8 mouse cellular contexts compared by ENCODE assay signal in genomic region chr1:177794866-177795265, GRCm38 (mm10). TPM values are rescaled to one million over a fixed set of nuclear protein-coding genes. Genes with fewer than 3 reads are reported as not detected.
DNase-seq lines count a peak whose midpoint lies in the region; ATAC-seq and TF ChIP-seq lines count a peak whose summit lies in the region.

No protein-coding gene starts in this region.

- peak overlapping the region; percentile 96 for H3K4me3 ChIP-seq in heart, embryonic 16.5 days (ENCODE audit: low read length)
- peak overlapping the region; percentile 95 for H3K4me3 ChIP-seq in limb, embryonic 15.5 days
- peak overlapping the region; percentile 10; the same call in 1 of the 2 replicates for H3K4me3 ChIP-seq in olfactory bulb, adult 2 months (ENCODE audit: insufficient read depth, low read depth, low read length)

- no peak for TF ChIP-seq CTCF in brain, embryonic 14.5 days (IDR thresholded peaks at IDR 0.05; ENCODE audit: borderline replicate concordance, extremely low read depth, insufficient read depth, insufficient read length)
- TF ChIP-seq CTCF in olfactory bulb, adult 2 months (IDR thresholded peaks at IDR 0.05; ENCODE audit: insufficient read depth, low read depth, low read length): no peak

- no peak for TF ChIP-seq POLR2A in brain, embryonic 14.5 days (IDR thresholded peaks at IDR 0.05; ENCODE audit: borderline replicate concordance, extremely low read depth, insufficient read depth, insufficient read length, poor library complexity, severe bottlenecking)
- TF ChIP-seq POLR2A in olfactory bulb, adult 2 months (IDR thresholded peaks at IDR 0.05; ENCODE audit: insufficient read depth, low read depth, low read length): no peak

- H3K27ac ChIP-seq in heart, embryonic 16.5 days (ENCODE audit: low read length): peak overlapping the region; percentile 45; the same call in 1 of the 2 replicates
- peak overlapping the region; percentile 24 for H3K27ac ChIP-seq in limb, embryonic 15.5 days
- no peak overlapping the region for H3K27ac ChIP-seq in olfactory bulb, adult 2 months (ENCODE audit: insufficient read depth, low read depth, low read length)

- peaks cover 1% of the 10 kb centered on the region; the same call in 1 of the 2 replicates for H3K9me3 ChIP-seq in heart, embryonic 16.5 days (replicated peaks; ENCODE audit: control insufficient read depth, low read length)
- H3K9me3 ChIP-seq in limb, embryonic 15.5 days: no peaks in the 10 kb centered on the region

- H3K4me1 ChIP-seq in heart, embryonic 16.5 days (ENCODE audit: control insufficient read depth, insufficient read depth, low read length): peaks cover 10% of the 10 kb centered on the region
- peaks cover 7% of the 10 kb centered on the region; the same call in 1 of the 2 replicates for H3K4me1 ChIP-seq in limb, embryonic 15.5 days
- peaks cover 3% of the 10 kb centered on the region; the same call in 1 of the 2 replicates for H3K4me1 ChIP-seq in olfactory bulb, adult 2 months (ENCODE audit: control insufficient read depth, insufficient read depth, low read length)

- peak overlapping the region; percentile 95 for H3K9ac ChIP-seq in heart, embryonic 16.5 days (ENCODE audit: low read length)
- H3K9ac ChIP-seq in limb, embryonic 15.5 days: peak overlapping the region; percentile 26; the same call in 1 of the 2 replicates

- peak overlapping the region; percentile 67 for H3K4me2 ChIP-seq in heart, embryonic 16.5 days (ENCODE audit: low read depth, low read length)
- H3K4me2 ChIP-seq in limb, embryonic 15.5 days: peak overlapping the region; percentile 64

- DNase-seq in lung, adult 18-20 months: peak; percentile 9 to 15
- DNase-seq in lung, postnatal 25 days (ENCODE audit: low spot score): no peak
- DNase-seq in brain, embryonic 14.5 days (ENCODE audit: low read depth): peak; percentile 17
- no peak for DNase-seq in layer of hippocampus, adult 8-10 months (ENCODE audit: low spot score in 2 of 2)

- 10% methylated on average over 8 of the region's 8 CpGs for WGBS in heart, embryonic 16.5 days
- WGBS in limb, embryonic 15.5 days: 3% methylated on average over 8 of the region's 8 CpGs
- WGBS in olfactory bulb, adult 2 months: 47% methylated on average over 8 of the region's 8 CpGs

- no peaks in the 10 kb centered on the region for H3K27me3 ChIP-seq in heart, embryonic 16.5 days (ENCODE audit: control insufficient read depth, insufficient read depth, low read length)
- H3K27me3 ChIP-seq in limb, embryonic 15.5 days: no peaks in the 10 kb centered on the region

- no peak for ATAC-seq in heart, embryonic 16.5 days (replicated peaks; ENCODE audit: extremely low read depth, insufficient read depth, low FRiP score)
- ATAC-seq in limb, embryonic 15.5 days (ENCODE audit: insufficient number of reproducible peaks, low FRiP score, low TSS enrichment, low read depth): no peak
- ATAC-seq in erythroid progenitor cell, adult 5-6 weeks (replicated peaks; ENCODE audit: low FRiP score, poor library complexity, severe bottlenecking): no peak

- H3K36me3 ChIP-seq in heart, embryonic 16.5 days (ENCODE audit: control insufficient read depth, insufficient read depth): no peaks in the 10 kb centered on the region
- no peaks in the 10 kb centered on the region for H3K36me3 ChIP-seq in limb, embryonic 15.5 days

RNA-seq across cellular contexts. Expression of gene Adss, which starts 1.4 kb away (rescaled TPM):
- 35.8 and 42.9 TPM in 2 replicates for polyA plus RNA-seq in brain, embryonic 14.5 days (2012; rRNA removed)
- 22.1 and 25.0 TPM in 2 replicates for polyA plus RNA-seq in heart, embryonic 16.5 days (2015; fragmentation: Nextera tagmentation; extraction: Ambion mirVana)
- polyA plus RNA-seq in limb, embryonic 15.5 days (2015; fragmentation: Nextera tagmentation; extraction: Ambion mirVana): 38.1 and 39.8 TPM in 2 replicates
- polyA plus RNA-seq in olfactory bulb, adult 2 months (2012; ENCODE audit: insufficient read depth, insufficient read length, low replicate concordance, missing spikeins): not detected in 2 replicates
- 10 to 100 TPM; 70.5 to 76.4 (median 73.2) TPM for total RNA-seq in layer of hippocampus, adult 8-10 months (2022)
- total RNA-seq in erythroid progenitor cell, adult 5-6 weeks (2015; ENCODE audit: low replicate concordance): 37.1 and 37.7 TPM in 2 replicates
- 40.8 and 44.4 TPM in 2 replicates for total RNA-seq in erythroid progenitor cell, adult 5-6 weeks (2017; ENCODE audit: low replicate concordance)

Comparison
In these comparisons a context has a peak if more than half of its experiments do, and no peak if none do; other contexts are left out.
1. DNase-seq: peak in lung, adult 18-20 months (2 of 2) and brain, embryonic 14.5 days (single experiment); none in lung, postnatal 25 days (single experiment) and layer of hippocampus, adult 8-10 months (0 of 2).
2. H3K4me3 ChIP-seq: peak in every context shown above with its lines; median percentile 96 in heart, embryonic 16.5 days; 95 in limb, embryonic 15.5 days; 10 in olfactory bulb, adult 2 months.